Mouse (Mus musculus): ENCODE measurements around the gene Zfp119b. TPM values are rescaled to one million over a fixed set of nuclear protein-coding genes. Genes with fewer than 3 reads are reported as not detected.
A peak's percentile ranks its signal among the peaks of the same experiment; 100 is the strongest.

The Zfp119b gene
- polyA plus RNA-seq, 2 experiments: 0.76 to 2.5 TPM

DNA sequence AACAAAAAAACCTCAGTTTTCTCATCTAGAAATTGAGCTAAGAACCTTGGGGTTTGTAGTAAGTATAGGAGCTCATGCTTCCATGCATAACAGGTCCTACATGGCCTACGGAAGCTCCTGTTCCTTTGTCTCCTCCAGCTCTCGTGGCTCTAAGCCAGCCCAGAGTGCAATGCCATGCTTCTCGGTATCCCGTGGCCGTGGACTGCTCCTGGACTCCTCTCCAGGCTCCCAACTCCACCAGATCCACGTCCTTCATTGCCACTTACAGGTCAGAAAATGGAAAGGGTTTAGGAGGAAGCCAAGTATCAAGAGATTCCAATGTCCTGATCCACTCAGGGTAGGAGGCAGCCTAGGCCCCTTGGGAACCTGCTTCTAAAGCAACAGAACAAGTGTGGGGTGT is 4.5 kb upstream of the Zfp119b start:
- peaks cover 0 to 10% of the 10 kb centered on the region in 2 experiments; a peak in 3 of 4 replicates for H3K4me1 ChIP-seq (replicated peaks; ENCODE audit: control insufficient read depth in 2 of 2, insufficient read depth in 2 of 2, low read length in 1 of 2)
- no peak overlapping the region for H3K9ac ChIP-seq (replicated peaks)
- no peak overlapping the region for H3K4me2 ChIP-seq (ENCODE audit: low read depth)
- TF ChIP-seq CTCF (IDR thresholded peaks at IDR 0.05; ENCODE audit: low read depth): no peak
- TF ChIP-seq EP300 (IDR thresholded peaks at IDR 0.05; ENCODE audit: low read depth): no peak
- DNase-seq (ENCODE audit: low read depth in 3 of 3, low spot score in 3 of 3): no peak
- H3K4me3 ChIP-seq (ENCODE audit: insufficient read depth in 1 of 2, low read depth in 2 of 2, low read length in 2 of 2): no peak overlapping the region
- 63% methylated on average over 6 of the region's 6 CpGs for WGBS (ENCODE audit: insufficient replicate concordance)
- no peaks in the 10 kb centered on the region for H3K27me3 ChIP-seq (ENCODE audit: control insufficient read depth, insufficient read depth, low read length)
- ATAC-seq (ENCODE audit: insufficient read depth): no peak
- H3K27ac ChIP-seq: no peak overlapping the region
- no peaks in the 10 kb centered on the region for H3K36me3 ChIP-seq (replicated peaks; ENCODE audit: control insufficient read depth, insufficient read depth, low read depth)
- H3K9me3 ChIP-seq (ENCODE audit: control insufficient read depth, low read length): no peaks in the 10 kb centered on the region

DNA sequence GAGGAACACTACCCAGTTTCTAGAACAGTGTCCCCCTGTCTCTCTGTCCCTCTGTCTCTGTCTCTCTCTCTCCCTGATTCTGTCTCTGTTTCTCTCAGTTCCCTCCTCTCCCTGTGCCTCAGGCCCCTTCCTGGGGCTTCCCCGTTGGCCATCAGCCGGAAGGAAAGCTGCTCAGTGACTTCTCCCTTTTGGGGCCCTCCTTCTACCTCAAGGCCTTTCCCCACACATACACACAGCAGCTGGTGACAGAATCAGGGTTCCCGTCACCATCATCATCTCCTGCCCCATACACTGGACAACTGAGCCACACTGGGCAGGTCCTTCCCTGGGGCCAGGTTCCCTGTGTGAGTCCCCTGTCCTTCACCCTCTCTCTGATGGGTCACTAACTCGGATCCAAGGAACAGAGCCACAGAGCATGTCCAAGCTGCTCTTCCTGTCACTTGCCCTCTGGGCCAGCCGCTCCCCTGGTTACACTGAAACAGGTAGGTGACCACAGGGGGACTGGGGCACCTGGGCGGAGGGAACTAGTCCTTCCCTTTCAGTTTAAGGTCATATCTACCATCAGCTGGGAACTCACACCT is 3.2 kb upstream of the Zfp119b start, which contains the start of gene Ebi3:
Ebi3 (plus strand) TSS at position 194 of the 581 bp plus-strand sequence.
- H3K4me3 ChIP-seq (ENCODE audit: insufficient read depth in 1 of 2, low read depth in 2 of 2, low read length in 2 of 2): no peak within 1 kb of the TSS
- H3K4me2 ChIP-seq (ENCODE audit: low read depth): peak within 1 kb of the TSS; percentile 18; the same call in 1 of the 2 replicates
- no peaks in the 10 kb centered on the region for H3K27me3 ChIP-seq (ENCODE audit: control insufficient read depth, insufficient read depth, low read length)
- no peak for DNase-seq (ENCODE audit: low read depth in 3 of 3, low spot score in 3 of 3)
- no peak for ATAC-seq (ENCODE audit: insufficient read depth)
- no peak within 1 kb of the TSS for H3K9ac ChIP-seq (replicated peaks)
- peaks cover 0 to 5% of the 10 kb centered on the region in 2 experiments; a peak in 3 of 4 replicates for H3K4me1 ChIP-seq (replicated peaks; ENCODE audit: control insufficient read depth in 2 of 2, insufficient read depth in 2 of 2, low read length in 1 of 2)
- H3K36me3 ChIP-seq (replicated peaks; ENCODE audit: control insufficient read depth, insufficient read depth, low read depth): no peaks in the 10 kb centered on the region
- no peak for TF ChIP-seq CTCF (IDR thresholded peaks at IDR 0.05; ENCODE audit: low read depth)
- TF ChIP-seq EP300 (IDR thresholded peaks at IDR 0.05; ENCODE audit: low read depth): no peak
- H3K9me3 ChIP-seq (ENCODE audit: control insufficient read depth, low read length): no peaks in the 10 kb centered on the region
- WGBS (ENCODE audit: insufficient replicate concordance): 44% methylated on average over 6 of the region's 6 CpGs
- H3K27ac ChIP-seq: no peak within 1 kb of the TSS

DNA sequence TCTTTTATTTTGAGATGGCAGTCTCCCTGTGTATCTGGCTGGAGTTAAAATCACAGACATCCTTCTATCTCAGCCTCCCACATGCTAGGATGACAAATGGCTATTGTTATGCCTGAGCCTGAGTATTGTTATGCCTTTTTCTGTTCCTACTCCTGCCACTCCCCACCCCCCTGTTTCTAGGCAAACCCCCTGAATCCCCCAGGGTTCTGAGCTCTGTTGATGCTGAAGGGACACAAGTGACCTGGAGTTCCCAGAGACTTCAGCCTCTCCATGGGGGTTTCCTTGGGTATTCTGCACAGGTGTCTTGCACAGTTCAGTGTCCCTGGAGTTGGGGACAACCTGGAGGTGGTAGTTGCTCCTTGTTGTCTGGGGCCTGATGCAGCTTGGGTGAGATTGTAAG is 2.7 kb upstream of the Zfp119b start:
- TF ChIP-seq CTCF (IDR thresholded peaks at IDR 0.05; ENCODE audit: low read depth) (no peak), EP300 (IDR thresholded peaks at IDR 0.05; ENCODE audit: low read depth) (no peak)
- H3K4me3 ChIP-seq (ENCODE audit: insufficient read depth in 1 of 2, low read depth in 2 of 2, low read length in 2 of 2): no peak overlapping the region
- no peak for ATAC-seq (ENCODE audit: insufficient read depth)

DNA sequence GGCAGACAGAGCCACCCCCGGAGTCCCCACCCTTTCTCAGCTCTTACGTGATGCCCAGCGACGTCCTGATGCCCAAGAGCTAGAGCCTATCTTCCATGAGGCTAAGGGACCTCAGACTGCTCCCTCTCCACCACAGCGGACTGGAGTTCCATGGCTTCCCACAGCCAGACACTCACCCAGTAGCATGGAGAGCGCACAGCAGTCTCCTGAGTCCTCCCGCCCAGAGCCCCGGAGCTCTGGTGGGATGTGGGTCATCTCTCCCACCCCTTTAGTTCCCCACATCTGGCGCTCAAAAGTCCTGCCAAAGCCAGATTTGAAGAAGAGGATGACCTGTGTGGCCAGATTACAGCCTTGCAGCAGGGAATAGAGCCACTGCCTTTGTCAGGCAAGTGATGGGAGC is 1.3 kb upstream of the Zfp119b start:
- no peak for DNase-seq (ENCODE audit: low read depth in 3 of 3, low spot score in 3 of 3)
- H3K27me3 ChIP-seq (ENCODE audit: control insufficient read depth, insufficient read depth, low read length): no peaks in the 10 kb centered on the region
- no peak overlapping the region for H3K4me2 ChIP-seq (ENCODE audit: low read depth)
- no peak overlapping the region for H3K27ac ChIP-seq
- peaks cover 0 to 2% of the 10 kb centered on the region in 2 experiments; a peak in 1 of 4 replicates for H3K4me1 ChIP-seq (replicated peaks; ENCODE audit: control insufficient read depth in 2 of 2, insufficient read depth in 2 of 2, low read length in 1 of 2)
- H3K4me3 ChIP-seq (ENCODE audit: insufficient read depth in 1 of 2, low read depth in 2 of 2, low read length in 2 of 2): no peak overlapping the region
- TF ChIP-seq CTCF (IDR thresholded peaks at IDR 0.05; ENCODE audit: low read depth): no peak
- no peak for TF ChIP-seq EP300 (IDR thresholded peaks at IDR 0.05; ENCODE audit: low read depth)
- H3K36me3 ChIP-seq (replicated peaks; ENCODE audit: control insufficient read depth, insufficient read depth, low read depth): no peaks in the 10 kb centered on the region
- ATAC-seq (ENCODE audit: insufficient read depth): no peak
- H3K9me3 ChIP-seq (ENCODE audit: control insufficient read depth, low read length): no peaks in the 10 kb centered on the region
- 65% methylated on average over 9 of the region's 9 CpGs for WGBS (ENCODE audit: insufficient replicate concordance)
- no peak overlapping the region for H3K9ac ChIP-seq (replicated peaks)

More for the DNA sequence above, 2.7 kb upstream of the Zfp119b start:
- no peaks in the 10 kb centered on the region for H3K9me3 ChIP-seq (ENCODE audit: control insufficient read depth, low read length)
- H3K4me1 ChIP-seq (replicated peaks; ENCODE audit: control insufficient read depth in 2 of 2, insufficient read depth in 2 of 2, low read length in 1 of 2): peaks cover 0 to 5% of the 10 kb centered on the region in 2 experiments; a peak in 3 of 4 replicates
- no peaks in the 10 kb centered on the region for H3K36me3 ChIP-seq (replicated peaks; ENCODE audit: control insufficient read depth, insufficient read depth, low read depth)
- no peak for DNase-seq (ENCODE audit: low read depth in 3 of 3, low spot score in 3 of 3)
- H3K27me3 ChIP-seq (ENCODE audit: control insufficient read depth, insufficient read depth, low read length): no peaks in the 10 kb centered on the region
- no peak overlapping the region for H3K4me2 ChIP-seq (ENCODE audit: low read depth)
- H3K27ac ChIP-seq: no peak overlapping the region
- H3K9ac ChIP-seq (replicated peaks): no peak overlapping the region

DNA sequence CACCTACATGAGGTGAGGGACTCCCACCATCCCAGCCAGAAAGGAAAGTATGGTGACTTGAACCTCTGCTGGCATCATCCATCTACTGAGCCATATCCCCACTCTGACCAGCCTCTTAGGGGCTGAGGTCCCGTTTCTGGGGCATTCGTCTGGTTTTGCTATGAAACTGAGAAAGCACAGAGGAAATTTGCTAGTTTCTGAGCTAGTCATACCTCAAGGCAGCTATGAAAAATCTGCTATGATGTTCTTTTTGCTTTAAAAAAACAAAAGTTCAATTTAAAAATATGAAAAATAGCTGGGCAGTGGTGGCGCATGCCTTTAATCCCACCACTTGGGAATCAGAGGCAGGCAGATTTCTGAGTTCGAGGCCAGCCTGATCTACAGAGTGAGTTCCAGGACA is 653 bp downstream of the Zfp119b start:
- no peak for TF ChIP-seq CTCF (IDR thresholded peaks at IDR 0.05; ENCODE audit: low read depth)
- no peak for TF ChIP-seq EP300 (IDR thresholded peaks at IDR 0.05; ENCODE audit: low read depth)
- Histone ChIP-seq H3K9ac (replicated peaks) (no peak overlapping the region), H3K9me3 (ENCODE audit: control insufficient read depth, low read length) (no peaks in the 10 kb centered on the region), H3K4me3 (ENCODE audit: insufficient read depth in 1 of 2, low read depth in 2 of 2, low read length in 2 of 2) (no peak overlapping the region), H3K27ac (no peak overlapping the region), H3K4me2 (ENCODE audit: low read depth) (no peak overlapping the region), H3K4me1 (replicated peaks; ENCODE audit: control insufficient read depth in 2 of 2, insufficient read depth in 2 of 2, low read length in 1 of 2) (peaks cover 0 to 7% of the 10 kb centered on the region in 2 experiments; a peak in 2 of 4 replicates), H3K36me3 (replicated peaks; ENCODE audit: control insufficient read depth, insufficient read depth, low read depth) (no peaks in the 10 kb centered on the region), H3K27me3 (ENCODE audit: control insufficient read depth, insufficient read depth, low read length) (no peaks in the 10 kb centered on the region)
- ATAC-seq (ENCODE audit: insufficient read depth) (no peak), DNase-seq (ENCODE audit: low read depth in 3 of 3, low spot score in 3 of 3) (no peak)
- 74% methylated on average over 4 of the region's 4 CpGs for WGBS (ENCODE audit: insufficient replicate concordance)
